24 mouse cellular contexts compared by ENCODE assay signal in genomic region chr6:31621023-31621422, GRCm38 (mm10). TPM values are rescaled to one million over a fixed set of nuclear protein-coding genes. Genes with fewer than 3 reads are reported as not detected.
DNase-seq lines count a peak whose midpoint lies in the region; ATAC-seq and TF ChIP-seq lines count a peak whose summit lies in the region.
"Had no signal": no experiment of that assay in that cellular context is flagged by ENCODE, and none has a peak within 500 bp of the region (broad histone marks: within the 10 kb centered on the region; RNA-seq: fewer than 3 reads in every experiment).

No protein-coding gene starts in this region.

- no peak for DNase-seq in heart, embryonic 10.5 days (ENCODE audit: low spot score)
- DNase-seq in heart, postnatal 14 days: no peak
- no peak for DNase-seq in kidney, adult 8-10 months
- DNase-seq in kidney, postnatal 4 days: peak; percentile 61 to 73
- no peak for DNase-seq in liver, postnatal 0 days
- DNase-seq in liver, embryonic 11.5 days (ENCODE audit: low spot score): no peak
- DNase-seq: adrenal gland, adult 2 months; adrenal gland, postnatal 10 days; adrenal gland, postnatal 25 days; cerebellum, adult 11 months; cerebellum, adult 18-20 months; cerebellum, adult 8-10 months; cerebellum, adult 9-11 months; cerebellum, postnatal 14 days; cerebellum, postnatal 36 days; embryo, embryonic 11 days had no signal

- no peaks in the 10 kb centered on the region for H3K36me3 ChIP-seq in heart, embryonic 10.5 days
- no peaks in the 10 kb centered on the region for H3K36me3 ChIP-seq in kidney, embryonic 16.5 days (ENCODE audit: insufficient read depth, low read length)
- no peaks in the 10 kb centered on the region for H3K36me3 ChIP-seq in kidney, embryonic 14.5 days (ENCODE audit: control insufficient read depth, insufficient read depth, low read length)
- no peaks in the 10 kb centered on the region for H3K36me3 ChIP-seq in liver, postnatal 0 days (replicated peaks; ENCODE audit: insufficient read depth, low read length)
- H3K36me3 ChIP-seq in liver, embryonic 11.5 days (ENCODE audit: control insufficient read depth, insufficient read depth, low read length): no peaks in the 10 kb centered on the region
- H3K36me3 ChIP-seq: embryonic facial prominence, embryonic 13.5 days; embryonic facial prominence, embryonic 15.5 days; forebrain, embryonic 10.5 days; forebrain, embryonic 12.5 days had no signal

- TF ChIP-seq CTCF in liver, postnatal 0 days (IDR thresholded peaks at IDR 0.05; ENCODE audit: low read depth): no peak

- H3K4me1 ChIP-seq in heart, embryonic 10.5 days: peaks cover 48% of the 10 kb centered on the region
- 0 out of 2 replicates have a peak, but pooled peaks cover 5% of the 10 kb centered on the region for H3K4me1 ChIP-seq in kidney, embryonic 16.5 days (ENCODE audit: insufficient read depth, low read length)
- 0 out of 2 replicates have a peak, but pooled peaks cover 3% of the 10 kb centered on the region for H3K4me1 ChIP-seq in kidney, embryonic 14.5 days (ENCODE audit: control insufficient read depth, insufficient read depth, low read length)
- H3K4me1 ChIP-seq in liver, postnatal 0 days (ENCODE audit: insufficient read depth): peaks cover 15% of the 10 kb centered on the region
- H3K4me1 ChIP-seq in liver, embryonic 11.5 days (replicated peaks; ENCODE audit: control insufficient read depth, insufficient read depth, low read length): peaks cover 35% of the 10 kb centered on the region
- H3K4me1 ChIP-seq: embryonic facial prominence, embryonic 13.5 days; embryonic facial prominence, embryonic 15.5 days; forebrain, embryonic 12.5 days had no signal

- no peak for TF ChIP-seq EP300 in liver, postnatal 0 days (IDR thresholded peaks at IDR 0.05; ENCODE audit: low read depth)

- no peak overlapping the region for H3K4me3 ChIP-seq in heart, embryonic 10.5 days
- no peak overlapping the region for H3K4me3 ChIP-seq in kidney, embryonic 16.5 days (ENCODE audit: low read length)
- H3K4me3 ChIP-seq in kidney, embryonic 14.5 days (ENCODE audit: low read length): no peak overlapping the region
- no peak overlapping the region for H3K4me3 ChIP-seq in liver, postnatal 0 days (ENCODE audit: low read depth, low read length)
- no peak overlapping the region for H3K4me3 ChIP-seq in liver, embryonic 11.5 days (ENCODE audit: low read depth, low read length)
- H3K4me3 ChIP-seq: embryonic facial prominence, embryonic 13.5 days; embryonic facial prominence, embryonic 15.5 days; erythroblast, embryonic 14.5 days; forebrain, embryonic 10.5 days; forebrain, embryonic 12.5 days had no signal

- no peak overlapping the region for H3K9ac ChIP-seq in kidney, embryonic 16.5 days (replicated peaks; ENCODE audit: low read length)
- no peak overlapping the region for H3K9ac ChIP-seq in kidney, embryonic 14.5 days (ENCODE audit: low read depth, low read length)
- 0 out of 2 replicates have a peak overlapping the region, but pooled peaks have one; percentile 2 for H3K9ac ChIP-seq in liver, postnatal 0 days (replicated peaks)
- no peak overlapping the region for H3K9ac ChIP-seq in liver, embryonic 11.5 days (ENCODE audit: low read depth, low read length)
- H3K9ac ChIP-seq: embryonic facial prominence, embryonic 13.5 days; embryonic facial prominence, embryonic 15.5 days; forebrain, embryonic 12.5 days had no signal

- no peak overlapping the region for H3K4me2 ChIP-seq in kidney, embryonic 16.5 days (replicated peaks; ENCODE audit: low read depth, low read length)
- H3K4me2 ChIP-seq in kidney, embryonic 14.5 days (replicated peaks; ENCODE audit: low read depth, low read length): no peak overlapping the region
- H3K4me2 ChIP-seq in liver, postnatal 0 days (ENCODE audit: low read depth, low read length): no peak overlapping the region
- no peak overlapping the region for H3K4me2 ChIP-seq in liver, embryonic 11.5 days
- H3K4me2 ChIP-seq: embryonic facial prominence, embryonic 13.5 days; embryonic facial prominence, embryonic 15.5 days; forebrain, embryonic 12.5 days had no signal

- intact Hi-C loops in heart, postnatal 14 days (cut with DNase I): no loop called here

- no peaks in the 10 kb centered on the region for H3K27me3 ChIP-seq in heart, embryonic 10.5 days (ENCODE audit: insufficient read depth, poor library complexity, severe bottlenecking)
- no peaks in the 10 kb centered on the region for H3K27me3 ChIP-seq in kidney, embryonic 16.5 days (ENCODE audit: insufficient read depth, low read length)
- H3K27me3 ChIP-seq in kidney, embryonic 14.5 days (ENCODE audit: control insufficient read depth, insufficient read depth, low read length): no peaks in the 10 kb centered on the region
- H3K27me3 ChIP-seq in liver, postnatal 0 days (ENCODE audit: insufficient read depth, low read length): no peaks in the 10 kb centered on the region
- no peaks in the 10 kb centered on the region for H3K27me3 ChIP-seq in liver, embryonic 11.5 days (replicated peaks; ENCODE audit: control insufficient read depth, insufficient read depth, low read length)
- H3K27me3 ChIP-seq: embryonic facial prominence, embryonic 13.5 days; embryonic facial prominence, embryonic 15.5 days; forebrain, embryonic 12.5 days had no signal

- peak overlapping the region; percentile 36; the same call in 1 of the 2 replicates for H3K27ac ChIP-seq in heart, embryonic 10.5 days
- H3K27ac ChIP-seq in kidney, embryonic 16.5 days (ENCODE audit: low read length): no peak overlapping the region
- H3K27ac ChIP-seq in kidney, embryonic 14.5 days (ENCODE audit: low read depth, low read length): no peak overlapping the region
- H3K27ac ChIP-seq in liver, postnatal 0 days (ENCODE audit: low read depth): no peak overlapping the region
- H3K27ac ChIP-seq in liver, embryonic 11.5 days (ENCODE audit: low read depth, low read length): no peak overlapping the region
- H3K27ac ChIP-seq: embryonic facial prominence, embryonic 13.5 days; embryonic facial prominence, embryonic 15.5 days; forebrain, embryonic 10.5 days; forebrain, embryonic 12.5 days had no signal

- 0 out of 2 replicates have a peak, but pooled peaks have one; percentile 54 for ATAC-seq in kidney, embryonic 16.5 days (ENCODE audit: low FRiP score, low TSS enrichment)
- ATAC-seq in kidney, embryonic 14.5 days (ENCODE audit: low FRiP score, low TSS enrichment): no peak
- ATAC-seq in liver, postnatal 0 days: no peak
- no peak for ATAC-seq in liver, embryonic 11.5 days (replicated peaks; ENCODE audit: low FRiP score)
- ATAC-seq: forebrain, embryonic 14.5 days had no signal

- 65% methylated on average over 6 of the region's 6 CpGs for WGBS in heart, embryonic 10.5 days
- WGBS in kidney, embryonic 16.5 days: 41% methylated on average over 6 of the region's 6 CpGs
- 39% methylated on average over 6 of the region's 6 CpGs for WGBS in kidney, embryonic 14.5 days
- 66% methylated on average over 6 of the region's 6 CpGs for WGBS in liver, postnatal 0 days (ENCODE audit: insufficient replicate concordance)
- WGBS in liver, embryonic 11.5 days: 65% methylated on average over 6 of the region's 6 CpGs

- H3K9me3 ChIP-seq in heart, embryonic 10.5 days: no peaks in the 10 kb centered on the region
- H3K9me3 ChIP-seq in kidney, embryonic 16.5 days (ENCODE audit: low read length): no peaks in the 10 kb centered on the region
- H3K9me3 ChIP-seq in kidney, embryonic 14.5 days (ENCODE audit: control insufficient read depth, low read length): no peaks in the 10 kb centered on the region
- no peaks in the 10 kb centered on the region for H3K9me3 ChIP-seq in liver, postnatal 0 days (ENCODE audit: low read length)
- no peaks in the 10 kb centered on the region for H3K9me3 ChIP-seq in liver, embryonic 11.5 days (ENCODE audit: control insufficient read depth, low read length)
- H3K9me3 ChIP-seq: embryonic facial prominence, embryonic 13.5 days; embryonic facial prominence, embryonic 15.5 days; forebrain, embryonic 10.5 days; forebrain, embryonic 12.5 days had no signal

RNA-seq across cellular contexts. Expression of gene Podxl, which starts 57.2 kb away (rescaled TPM):
- polyA plus RNA-seq in heart, embryonic 10.5 days (2016; fragmentation: Nextera tagmentation; extraction: Ambion mirVana): 47.6 and 62.0 TPM in 2 replicates
- total RNA-seq in heart, postnatal 14 days (2021): 10 to 100 TPM; 87.5 to 88.3 TPM
- polyA plus RNA-seq in kidney, embryonic 16.5 days (2015; fragmentation: Nextera tagmentation; extraction: Ambion mirVana): 76.8 and 80.4 TPM in 2 replicates
- polyA plus RNA-seq in kidney, embryonic 14.5 days (2014; fragmentation: Nextera tagmentation; extraction: Ambion mirVana): 34.6 and 41.0 TPM in 2 replicates
- polyA plus RNA-seq in liver, postnatal 0 days (2015; fragmentation: Nextera tagmentation; extraction: Ambion mirVana): 1.5 and 2.8 TPM in 2 replicates
- polyA plus RNA-seq in liver, embryonic 11.5 days (2014; fragmentation: Nextera tagmentation; extraction: Ambion mirVana): 27.8 and 29.1 TPM in 2 replicates

Comparison
In these comparisons a context has a peak if more than half of its experiments do, and no peak if none do; other contexts are left out.
1. DNase-seq: peak in kidney, postnatal 4 days (2 of 2); none in heart, embryonic 10.5 days (single experiment), heart, postnatal 14 days (0 of 2), kidney, adult 8-10 months (0 of 2), liver, postnatal 0 days (single experiment) and liver, embryonic 11.5 days (single experiment).